18 mouse cellular contexts compared by ENCODE assay signal in genomic region chr11:5214483-5215040, GRCm38 (mm10).
"Had no signal": no experiment of that assay in that cellular context is flagged by ENCODE, and none has a peak within 500 bp of the region (broad histone marks: within the 10 kb centered on the region; RNA-seq: fewer than 3 reads in every experiment).

No protein-coding gene starts in this region.

- H3K4me3 ChIP-seq: intestine, embryonic 15.5 days; kidney, embryonic 15.5 days; left cerebral cortex, adult 2 months; limb, embryonic 10.5 days; limb, embryonic 13.5 days; liver, embryonic 15.5 days; midbrain, embryonic 12.5 days; midbrain, embryonic 15.5 days; myocyte had no signal

- H3K27ac ChIP-seq: intestine, embryonic 15.5 days; kidney, embryonic 15.5 days; left cerebral cortex, adult 2 months; limb, embryonic 10.5 days; limb, embryonic 13.5 days; liver, embryonic 15.5 days; midbrain, embryonic 12.5 days; midbrain, embryonic 15.5 days; stomach, postnatal 0 days had no signal

- H3K36me3 ChIP-seq: intestine, embryonic 15.5 days; liver, embryonic 15.5 days; midbrain, embryonic 15.5 days had no signal

- H3K9ac ChIP-seq: intestine, embryonic 15.5 days; kidney, embryonic 15.5 days; limb, embryonic 13.5 days; liver, embryonic 15.5 days; midbrain, embryonic 12.5 days; midbrain, embryonic 15.5 days had no signal

- ATAC-seq: intestine, embryonic 15.5 days; midbrain, embryonic 15.5 days had no signal

- H3K27me3 ChIP-seq: intestine, embryonic 15.5 days; kidney, embryonic 15.5 days; limb, embryonic 13.5 days; liver, embryonic 15.5 days; midbrain, embryonic 12.5 days; midbrain, embryonic 15.5 days had no signal

- H3K4me1 ChIP-seq: intestine, embryonic 15.5 days; kidney, embryonic 15.5 days; limb, embryonic 10.5 days; liver, embryonic 15.5 days; midbrain, embryonic 15.5 days had no signal

- DNase-seq: kidney, adult 11 months; kidney, adult 8-10 months; kidney, postnatal 10 days; kidney, postnatal 36 days; layer of hippocampus, postnatal 36 days; lung, adult 2 months; lung, postnatal 14 days; lung, postnatal 4 days had no signal

- H3K4me2 ChIP-seq: intestine, embryonic 15.5 days; kidney, embryonic 15.5 days; limb, embryonic 13.5 days; liver, embryonic 15.5 days; midbrain, embryonic 12.5 days; midbrain, embryonic 15.5 days had no signal

- H3K9me3 ChIP-seq: intestine, embryonic 15.5 days; kidney, embryonic 15.5 days; limb, embryonic 10.5 days; limb, embryonic 13.5 days; liver, embryonic 15.5 days; midbrain, embryonic 12.5 days; midbrain, embryonic 15.5 days had no signal
